Mouse (Mus musculus) ES-Bruce4 (cell line): ENCODE results near the gene Kif26b. TPM values are rescaled to one million over a fixed set of nuclear protein-coding genes. Genes with fewer than 3 reads are reported as not detected.

Source experiments
- H3K27ac ChIP-seq: 2 replicates; pipeline ENCODE4 v1.5.1; 2012; ENCODE audit warnings: low read length, inconsistent platforms; ENCODE audit not compliant: insufficient read depth
- H3K27me3 ChIP-seq: 2 replicates; pipeline ENCODE4 v1.6.1; 2012; ENCODE audit warnings: mild to moderate bottlenecking, low read length, inconsistent platforms; ENCODE audit not compliant: control insufficient read depth, poor library complexity, insufficient read depth, severe bottlenecking
- H3K36me3 ChIP-seq: 2 replicates; pipeline ENCODE4 v1.6.1; 2012; ENCODE audit warnings: inconsistent platforms, mild to moderate bottlenecking, low read length, moderate library complexity; ENCODE audit not compliant: control insufficient read depth, poor library complexity, insufficient read depth, severe bottlenecking
- H3K4me1 ChIP-seq: one replicate; pipeline ENCODE4 v1.8.1; 2011; ENCODE audit warnings: low read length; ENCODE audit not compliant: control insufficient read depth, insufficient read depth
- H3K4me3 ChIP-seq: 2 replicates; pipeline ENCODE4 v1.5.1; 2011; ENCODE audit warnings: low read depth, mild to moderate bottlenecking, low read length
- H3K9ac ChIP-seq: 2 replicates; pipeline ENCODE4 v1.6.1; 2012; ENCODE audit warnings: low read depth, mild to moderate bottlenecking, inconsistent platforms; ENCODE audit not compliant: poor library complexity, severe bottlenecking
- H3K9me3 ChIP-seq: replicated peaks from 2 replicates; pipeline ENCODE4 v1.6.1; 2012; ENCODE audit warnings: mild to moderate bottlenecking, low read length, inconsistent platforms; ENCODE audit not compliant: control insufficient read depth, poor library complexity, insufficient read depth, severe bottlenecking
- CTCF ChIP-seq: IDR thresholded peaks from one replicate; pipeline ENCODE4 v1.8.1; 2011; ENCODE audit warnings: low read depth, low read length
- EP300 ChIP-seq: IDR thresholded peaks from 2 replicates; pipeline ENCODE4 v1.6.1; 2011; ENCODE audit warnings: low read depth, low read length; ENCODE audit not compliant: insufficient read depth
- POLR2A ChIP-seq: IDR thresholded peaks from one replicate; pipeline ENCODE4 v1.8.1; 2011; ENCODE audit warnings: low read length; ENCODE audit not compliant: insufficient read depth
- polyA plus RNA-seq: library from polyadenylated mRNA; stranded (reverse); fragments of >200 nt; gene quantifications from 2 replicates; pipeline ENCODE4 v1.2.4, GENCODE M21; 2011; ENCODE audit warnings: low read depth; ENCODE audit not compliant: missing spikeins, insufficient read depth, insufficient read length

Kif26b gene
- polyA plus RNA-seq, 1 experiment, result 0.31 TPM

DNA sequence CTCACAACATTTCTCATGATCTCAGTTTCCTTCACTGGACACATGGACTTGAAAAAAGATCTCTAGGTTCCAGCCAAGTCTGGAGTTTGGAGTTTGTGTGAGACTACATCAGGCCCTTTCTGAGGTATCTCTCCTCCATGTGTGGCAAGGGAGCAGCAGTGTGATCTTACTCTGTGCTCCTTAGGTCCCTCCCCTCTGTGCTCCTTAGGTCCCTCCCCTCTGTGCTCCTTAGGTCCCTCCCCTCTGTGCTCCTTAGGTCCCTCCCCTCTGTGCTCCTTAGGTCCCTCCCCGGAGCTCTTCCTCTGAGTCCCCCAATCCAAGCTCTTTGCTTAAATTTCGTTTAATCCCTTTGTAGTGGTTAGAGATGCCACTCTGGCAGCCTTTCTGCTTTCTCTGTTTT, 250.8 kb downstream of the Kif26b start:
- H3K4me3 ChIP-seq, result no peak overlapping the region
- no peak overlapping the region for H3K9ac ChIP-seq
- H3K27ac ChIP-seq, result no peak overlapping the region
- no peak for TF ChIP-seq EP300
- no peak for TF ChIP-seq CTCF
- TF ChIP-seq POLR2A, result no peak
- no peaks in the 10 kb centered on the region for H3K27me3 ChIP-seq
- no peaks in the 10 kb centered on the region for H3K4me1 ChIP-seq
- no peaks in the 10 kb centered on the region for H3K36me3 ChIP-seq
- no peaks in the 10 kb centered on the region for H3K9me3 ChIP-seq

GRCm38 (mm10) chr1:178784043-178784442, 255.1 kb downstream of the Kif26b start:
- H3K9ac ChIP-seq, result no peak overlapping the region
- no peak overlapping the region for H3K27ac ChIP-seq
- H3K27me3 ChIP-seq, result no peaks in the 10 kb centered on the region
- H3K9me3 ChIP-seq, result no peaks in the 10 kb centered on the region
- TF ChIP-seq POLR2A, result no peak
- H3K36me3 ChIP-seq, result no peaks in the 10 kb centered on the region
- H3K4me1 ChIP-seq, result no peaks in the 10 kb centered on the region
- no peak overlapping the region for H3K4me3 ChIP-seq

GRCm38 (mm10) chr1:178791266-178791665, 262.3 kb downstream of the Kif26b start:
- no peaks in the 10 kb centered on the region for H3K9me3 ChIP-seq

DNA sequence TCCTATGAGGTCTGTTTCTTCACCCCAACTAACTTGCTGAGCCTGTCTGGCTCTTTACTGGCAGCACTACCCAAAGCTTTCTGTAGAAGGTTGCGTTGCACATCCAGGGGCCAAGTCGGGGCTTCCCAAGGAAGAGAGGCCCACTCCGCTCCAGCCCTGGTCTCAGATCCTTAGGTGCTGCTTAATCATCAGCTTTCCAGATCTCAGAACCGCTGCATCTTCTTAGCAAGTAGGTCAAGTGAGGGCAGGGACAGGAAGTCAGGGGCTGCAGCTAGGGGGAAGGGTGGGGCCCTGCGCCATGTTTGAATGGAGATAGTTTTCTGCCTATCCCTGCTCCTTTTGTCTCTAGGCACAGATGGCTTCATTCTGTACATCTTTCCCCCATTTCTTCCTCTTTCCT, 263.8 kb downstream of the Kif26b start:
- Histone ChIP-seq H3K4me1 (no peaks in the 10 kb centered on the region), H3K9me3 (no peaks in the 10 kb centered on the region), H3K9ac (no peak overlapping the region), H3K27me3 (no peaks in the 10 kb centered on the region), H3K4me3 (no peak overlapping the region), H3K36me3 (no peaks in the 10 kb centered on the region), H3K27ac (no peak overlapping the region)
- no peak for TF ChIP-seq EP300

More at GRCm38 (mm10) chr1:178791266-178791665, 262.3 kb downstream of the Kif26b start:
- TF ChIP-seq EP300 (no peak), CTCF (no peak)
- no peaks in the 10 kb centered on the region for H3K4me1 ChIP-seq
- no peak overlapping the region for H3K27ac ChIP-seq
- H3K4me3 ChIP-seq, result no peak overlapping the region
- H3K36me3 ChIP-seq, result no peaks in the 10 kb centered on the region
- H3K9ac ChIP-seq, result no peak overlapping the region
- no peaks in the 10 kb centered on the region for H3K27me3 ChIP-seq

DNA sequence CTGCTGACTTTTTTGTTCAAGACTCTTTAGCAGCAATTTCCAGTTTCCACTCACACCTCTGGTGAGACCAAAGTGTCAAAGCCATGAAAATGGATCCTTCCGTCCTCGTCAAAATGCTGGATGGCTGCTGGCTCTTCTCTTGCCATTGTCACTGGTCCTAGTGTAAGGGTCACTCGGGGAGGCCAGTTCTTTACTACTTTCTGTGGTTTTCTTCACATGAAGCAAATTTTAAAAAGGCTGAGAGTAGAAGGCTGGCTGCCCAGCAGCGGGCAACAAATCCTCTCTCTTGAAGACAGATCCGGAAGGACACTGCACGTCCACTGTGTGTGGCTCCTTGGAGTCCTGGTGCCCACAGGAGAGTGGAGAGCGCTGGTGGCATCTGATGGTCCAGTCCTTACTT, 265.9 kb downstream of the Kif26b start:
- Histone ChIP-seq H3K36me3 (no peaks in the 10 kb centered on the region), H3K27ac (no peak overlapping the region), H3K27me3 (no peaks in the 10 kb centered on the region), H3K4me3 (no peak overlapping the region), H3K4me1 (no peaks in the 10 kb centered on the region), H3K9me3 (no peaks in the 10 kb centered on the region), H3K9ac (no peak overlapping the region)
- TF ChIP-seq POLR2A (no peak), EP300 (no peak), CTCF (no peak)

DNA sequence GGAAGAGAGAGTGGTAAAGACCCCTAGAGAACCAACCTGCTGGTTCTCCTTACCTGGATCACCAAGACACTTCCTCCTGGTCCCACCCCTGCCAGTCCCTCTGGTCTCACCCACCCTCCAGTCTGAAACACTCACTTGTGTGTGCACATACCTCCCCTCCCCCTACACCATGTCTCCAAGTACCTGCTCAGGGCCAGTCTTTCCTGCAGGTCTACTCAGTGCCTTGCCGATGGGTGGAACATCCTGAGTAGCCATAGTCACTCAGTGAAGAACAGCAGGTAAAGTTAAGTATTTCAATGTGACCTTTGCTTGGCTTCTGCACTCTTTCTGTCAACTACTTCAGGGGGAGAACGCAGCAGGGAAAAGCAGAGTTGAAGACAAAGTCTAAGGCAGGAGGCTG, 268.5 kb downstream of the Kif26b start:
- Histone ChIP-seq H3K4me3 (no peak overlapping the region), H3K27ac (no peak overlapping the region), H3K9ac (no peak overlapping the region), H3K36me3 (no peaks in the 10 kb centered on the region), H3K9me3 (no peaks in the 10 kb centered on the region), H3K27me3 (no peaks in the 10 kb centered on the region), H3K4me1 (no peaks in the 10 kb centered on the region)
- no peak for TF ChIP-seq EP300
- TF ChIP-seq POLR2A, result no peak
- TF ChIP-seq CTCF, result no peak
